Mouse (Mus musculus): ENCODE measurements around the gene Gm14305. TPM values are rescaled to one million over a fixed set of nuclear protein-coding genes. Genes with fewer than 3 reads are reported as not detected.
"Not testable (repeated sequence)": the region's sequence is repeated elsewhere in the genome, so short reads cannot be mapped to it uniquely, and the experiment has no call there.

The Gm14305 gene
- total RNA-seq (2017), result 1.1 to 14.1 TPM (median 1.4 TPM) in 3 replicates

- not testable (repeated sequence) for ATAC-seq (replicated peaks; ENCODE audit: insufficient number of reproducible peaks, low FRiP score, low TSS enrichment, poor library complexity, severe bottlenecking)
These were observed at the start of gene Gm14305 for GRCm38 (mm10) chr2:176708051-176708450. Gene Gm14305 (plus strand): TSS chr2:176708328.

- not testable (repeated sequence) for ATAC-seq (replicated peaks; ENCODE audit: insufficient number of reproducible peaks, low FRiP score, low TSS enrichment, poor library complexity, severe bottlenecking)
These were observed 37.9 kb upstream of the Gm14305 start, which contains the start of gene Zfp973 for GRCm38 (mm10) chr2:176670222-176670621. Gene Zfp973 (plus strand): TSS chr2:176670522.

Other genes with a start within 250 kb of the Gm14305 start
- not detected in 3 replicates for gene Gm14434, start 221.5 kb upstream of the Gm14305 start, total RNA-seq (2017)
- gene Zfp967, start 187.3 kb upstream of the Gm14305 start, total RNA-seq (2017), result not detected in 3 replicates
- 3.6 to 12.4 TPM (median 7.7 TPM) in 3 replicates for gene Gm14308, start 72.0 kb upstream of the Gm14305 start, total RNA-seq (2017)
- 9.1 to 23.2 TPM (median 15.1 TPM) in 3 replicates for gene Zfp973, start 37.8 kb upstream of the Gm14305 start, total RNA-seq (2017)
- 2.2 to 6.0 TPM in 2 of 3 replicates, not detected in the other for gene Gm14295, start 90.3 kb downstream of the Gm14305 start, total RNA-seq (2017)
- not detected in 3 replicates for gene Gm14408, start 122.8 kb downstream of the Gm14305 start, total RNA-seq (2017)
- gene Gm14296, start 219.5 kb downstream of the Gm14305 start, total RNA-seq (2017), result 0.67 to 3.2 TPM (median 2.6 TPM) in 3 replicates